Mouse (Mus musculus) T-helper 17 cell (primary cell): ENCODE results near the gene Cfap44.

Experiments
- in situ Hi-C, 2 experiments: fragments of 300-600 bp; cut with MboI, MseI; formaldehyde crosslinking; loops; 1 replicate in 1 of 2; 2 replicates in 1 of 2; pipeline ENCODE4 v1.15.1; 2025; ENCODE audit warnings: high pct_unique_total_duplicates in 2 of 2

The Cfap44 gene

DNA sequence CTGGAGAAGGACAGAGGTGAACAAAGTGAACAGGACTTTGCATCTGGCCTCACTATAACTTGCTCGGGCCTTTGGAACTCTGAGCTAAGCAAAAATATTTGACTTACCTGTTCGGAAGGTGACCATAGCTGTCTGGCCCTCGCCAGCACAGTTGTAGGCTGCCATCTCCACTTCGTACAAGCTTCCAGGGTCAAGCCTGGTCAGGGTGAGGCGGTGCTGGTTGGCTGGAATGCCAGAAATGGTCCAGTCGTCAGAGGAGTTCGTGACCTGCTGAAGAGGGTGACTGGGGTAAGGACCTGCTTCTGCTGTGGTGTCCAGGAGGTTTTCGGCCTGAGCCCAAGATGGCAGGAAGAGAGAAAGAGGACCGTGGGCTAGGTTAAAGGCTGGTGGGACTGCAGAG lies 98.1 kb downstream of the Cfap44 start:
- in situ Hi-C loops: loop anchor here in 1 of 2 experiments (5.0 to 25.0 kb wide), 2 partner anchors 55 to 595 kb away; partner anchors contain the start of gene Ccdc80

GRCm38 (mm10) chr16:44493868-44494267 lies 99.3 kb downstream of the Cfap44 start:
- in situ Hi-C loops: loop anchor here in 1 of 2 experiments (5.0 to 25.0 kb wide), 2 partner anchors 53 to 593 kb away; partner anchors contain the start of gene Ccdc80

DNA sequence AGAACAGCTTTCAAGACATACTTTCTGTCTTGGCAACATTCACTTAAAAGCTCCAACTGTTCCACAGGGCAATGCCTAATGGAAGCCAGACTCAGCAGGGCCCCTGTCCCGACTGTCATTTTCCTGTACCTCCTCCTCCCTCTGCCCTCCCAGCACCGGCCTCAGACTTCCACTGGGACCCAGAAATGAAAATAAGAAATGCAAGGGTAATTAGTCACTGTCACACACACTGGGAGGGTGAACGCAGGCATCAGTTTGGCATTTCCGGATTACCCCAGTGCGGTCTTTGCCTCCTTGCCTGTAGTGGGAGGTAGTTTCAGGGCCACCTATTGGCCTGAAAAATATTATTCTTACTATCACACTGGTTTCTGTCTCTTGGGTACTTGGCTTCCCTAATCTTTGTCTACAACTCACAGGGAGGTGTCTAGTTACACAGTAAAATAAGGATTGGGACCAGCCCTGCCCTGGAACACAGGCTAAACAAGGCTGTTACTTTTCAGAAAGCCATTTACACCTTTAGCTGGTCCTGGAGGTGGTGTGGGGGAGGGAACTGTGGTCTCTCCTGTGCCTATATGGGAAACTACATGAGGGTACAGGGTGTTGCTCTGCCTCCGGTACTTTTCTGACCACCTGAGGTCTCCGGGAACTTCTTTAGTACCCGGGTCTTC lies 100.0 kb downstream of the Cfap44 start:
- in situ Hi-C loops: loop anchor here in 1 of 2 experiments (5.0 to 25.0 kb wide), 2 partner anchors 53 to 593 kb away; partner anchors contain the start of gene Ccdc80

- in situ Hi-C loops: loop anchor here in 1 of 2 experiments (25.0 kb wide), 1 partner anchor 590 kb away; the partner anchor contains the start of gene Ccdc80
Observed at GRCm38 (mm10) chr16:44496971-44497464, 102.4 kb downstream of the Cfap44 start.

DNA sequence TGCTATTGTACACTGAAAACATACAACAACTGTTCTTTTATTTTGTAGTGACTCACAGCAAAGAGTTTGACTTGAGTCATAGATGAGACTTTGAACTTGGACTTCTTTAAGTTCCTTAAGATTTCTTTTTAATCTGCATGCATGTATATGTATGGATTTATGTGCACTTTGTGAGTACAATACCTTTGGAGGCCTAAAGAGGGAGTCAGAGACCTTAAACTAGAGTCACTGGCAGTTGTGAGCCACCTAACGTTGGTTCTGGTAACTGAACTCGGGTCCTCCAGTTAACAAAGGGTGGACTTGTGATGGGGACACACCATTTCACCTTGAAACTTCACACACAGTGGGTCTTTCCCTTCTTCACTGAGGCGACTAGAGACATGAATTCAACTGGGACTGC lies 103.9 kb downstream of the Cfap44 start:
- in situ Hi-C loops: loop anchor here in 1 of 2 experiments (25.0 kb wide), 1 partner anchor 589 kb away; the partner anchor contains the start of gene Ccdc80

GRCm38 (mm10) chr16:44501783-44502182 lies 107.2 kb downstream of the Cfap44 start:
- in situ Hi-C loops: no loop called here

GRCm38 (mm10) chr16:44502325-44502724 lies 107.7 kb downstream of the Cfap44 start:
- in situ Hi-C loops: no loop called here

- in situ Hi-C loops: no loop called here
Observed at GRCm38 (mm10) chr16:44502895-44503575, 108.4 kb downstream of the Cfap44 start.

- in situ Hi-C loops: no loop called here
Observed at GRCm38 (mm10) chr16:44505243-44505642, 110.6 kb downstream of the Cfap44 start.

- in situ Hi-C loops: no loop called here
Observed at GRCm38 (mm10) chr16:44507027-44507929, 112.7 kb downstream of the Cfap44 start.

- in situ Hi-C loops: no loop called here
Observed at GRCm38 (mm10) chr16:44508025-44508424, 113.4 kb downstream of the Cfap44 start.

- in situ Hi-C loops: no loop called here
Observed at GRCm38 (mm10) chr16:44508772-44509171, 114.2 kb downstream of the Cfap44 start.

GRCm38 (mm10) chr16:44509458-44510344 lies 115.1 kb downstream of the Cfap44 start:
- in situ Hi-C loops: no loop called here

GRCm38 (mm10) chr16:44510521-44511213 lies 116.1 kb downstream of the Cfap44 start:
- in situ Hi-C loops: no loop called here

DNA sequence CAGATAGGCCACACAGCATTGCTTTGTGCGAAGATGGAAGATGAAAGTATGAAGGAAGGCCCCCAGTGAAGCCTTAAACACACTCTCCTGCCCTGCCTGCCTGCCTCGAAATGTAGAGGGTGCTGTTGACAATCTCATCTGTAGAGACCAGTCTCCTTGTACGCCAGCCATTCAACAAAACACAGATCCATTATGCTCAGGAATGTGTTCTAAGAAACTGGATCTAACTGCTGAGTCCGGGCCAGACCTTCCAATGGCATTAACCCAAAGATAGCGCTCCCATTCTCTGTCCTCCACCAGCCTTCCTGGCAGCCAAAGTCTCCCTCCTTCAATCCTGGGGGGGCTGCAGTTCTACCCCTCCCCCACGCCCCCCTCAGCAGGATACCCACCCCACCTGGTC lies 121.9 kb downstream of the Cfap44 start:
- in situ Hi-C loops: no loop called here

DNA sequence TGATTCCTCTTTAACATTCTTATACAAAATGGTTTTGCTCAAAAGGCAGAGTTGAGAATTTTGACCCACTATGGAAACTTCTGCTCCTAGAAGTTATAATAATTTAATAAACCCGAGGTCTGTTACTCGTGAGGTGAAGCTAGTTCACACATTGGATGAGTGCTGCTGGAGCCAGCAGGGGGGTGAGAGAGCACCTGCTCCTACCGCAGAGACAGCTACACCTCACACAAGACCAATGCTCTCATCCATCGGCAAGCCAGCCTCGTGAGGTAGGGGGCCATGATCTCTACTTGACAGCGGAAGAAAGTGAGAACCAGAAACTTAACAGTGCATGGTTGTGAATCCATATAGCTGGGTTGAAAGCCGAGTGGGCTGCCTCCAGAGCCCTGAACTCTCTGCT lies 129.0 kb downstream of the Cfap44 start:
- in situ Hi-C loops: no loop called here

DNA sequence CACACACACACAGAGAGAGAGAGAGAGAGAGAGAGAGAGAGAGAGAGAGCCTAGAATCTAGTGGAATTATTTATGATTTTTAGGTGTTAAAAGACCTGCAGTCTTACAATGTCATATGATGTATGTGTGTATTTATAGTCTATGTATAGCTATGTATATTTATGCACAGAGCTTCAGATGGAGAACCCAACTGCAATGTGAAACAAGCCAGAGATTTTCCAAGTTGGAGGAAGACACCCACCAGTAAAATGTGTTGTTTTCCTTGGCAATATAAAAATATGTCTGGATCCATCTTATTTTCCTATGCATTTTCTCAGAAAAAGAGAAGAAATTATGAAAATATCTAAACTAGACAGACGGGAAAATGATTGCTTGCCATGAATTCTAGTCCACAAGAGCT lies 131.4 kb downstream of the Cfap44 start:
- in situ Hi-C loops: no loop called here

- in situ Hi-C loops: no loop called here
Observed at GRCm38 (mm10) chr16:44526689-44527088, 132.1 kb downstream of the Cfap44 start.

GRCm38 (mm10) chr16:44527218-44527905 lies 132.8 kb downstream of the Cfap44 start:
- in situ Hi-C loops: no loop called here
